Mouse (Mus musculus): Measurements from ENCODE around the gene Snx10.

DNA sequence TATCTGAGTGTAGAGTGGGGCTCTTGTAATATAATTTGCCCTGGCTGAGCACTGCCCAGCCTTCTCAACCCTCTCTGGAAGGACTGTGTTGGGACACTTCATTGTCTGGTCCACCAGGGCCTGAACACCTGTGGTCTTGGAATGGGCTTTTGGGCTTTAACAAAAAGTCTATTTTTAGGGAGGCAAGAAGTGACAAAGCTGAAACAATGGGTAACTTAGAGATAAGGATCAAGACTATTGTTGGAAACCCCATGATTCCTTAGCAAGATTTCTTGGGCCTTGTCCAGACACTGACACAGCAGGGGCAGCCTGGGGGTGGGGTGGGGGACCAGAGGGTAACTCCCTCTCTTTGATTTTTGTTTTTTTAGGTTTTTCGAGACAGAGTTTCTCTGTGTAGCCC is 12.8 kb upstream of the Snx10 start:
- TF ChIP-seq CTCF (IDR thresholded peaks at IDR 0.05; ENCODE audit: control insufficient read depth, insufficient read depth, insufficient replicate concordance, low read depth, low read length) = no peak
- no peak for TF ChIP-seq POLR2A (IDR thresholded peaks at IDR 0.05; ENCODE audit: control insufficient read depth, low read depth, low read length)
